Mouse (Mus musculus): ENCODE results near the gene Tmem169. TPM values are rescaled to one million over a fixed set of nuclear protein-coding genes. Genes with fewer than 3 reads are reported as not detected.

The Tmem169 gene
- polyA plus RNA-seq, 1 experiment = 0.47 TPM

GRCm38 (mm10) chr1:72284539-72284938 lies 370 bp downstream of the Tmem169 start:
- no peak overlapping the region for H3K4me3 ChIP-seq (ENCODE audit: insufficient read depth, low read length)
- no peak overlapping the region for H3K27ac ChIP-seq (ENCODE audit: insufficient read depth, low read length)
- no peak for TF ChIP-seq POLR2A (IDR thresholded peaks at IDR 0.05; ENCODE audit: low read depth, low read length)
- no peak for TF ChIP-seq CTCF (IDR thresholded peaks at IDR 0.05; ENCODE audit: borderline replicate concordance, insufficient read depth, low read length)
- no peaks in the 10 kb centered on the region for H3K4me1 ChIP-seq (ENCODE audit: control insufficient read depth, insufficient read depth, low read length)

GRCm38 (mm10) chr1:72286904-72287303 lies 2.7 kb downstream of the Tmem169 start:
- no peak overlapping the region for H3K4me3 ChIP-seq (ENCODE audit: insufficient read depth, low read length)
- no peak overlapping the region for H3K27ac ChIP-seq (ENCODE audit: insufficient read depth, low read length)
- H3K4me1 ChIP-seq (ENCODE audit: control insufficient read depth, insufficient read depth, low read length) = no peaks in the 10 kb centered on the region
- TF ChIP-seq CTCF (IDR thresholded peaks at IDR 0.05; ENCODE audit: borderline replicate concordance, insufficient read depth, low read length) (no peak), POLR2A (IDR thresholded peaks at IDR 0.05; ENCODE audit: low read depth, low read length) (no peak)

GRCm38 (mm10) chr1:72287893-72288292 lies 3.7 kb downstream of the Tmem169 start:
- TF ChIP-seq CTCF (IDR thresholded peaks at IDR 0.05; ENCODE audit: borderline replicate concordance, insufficient read depth, low read length) = no peak
- TF ChIP-seq POLR2A (IDR thresholded peaks at IDR 0.05; ENCODE audit: low read depth, low read length) = no peak
- H3K4me3 ChIP-seq (ENCODE audit: insufficient read depth, low read length) = no peak overlapping the region
- no peaks in the 10 kb centered on the region for H3K4me1 ChIP-seq (ENCODE audit: control insufficient read depth, insufficient read depth, low read length)

DNA sequence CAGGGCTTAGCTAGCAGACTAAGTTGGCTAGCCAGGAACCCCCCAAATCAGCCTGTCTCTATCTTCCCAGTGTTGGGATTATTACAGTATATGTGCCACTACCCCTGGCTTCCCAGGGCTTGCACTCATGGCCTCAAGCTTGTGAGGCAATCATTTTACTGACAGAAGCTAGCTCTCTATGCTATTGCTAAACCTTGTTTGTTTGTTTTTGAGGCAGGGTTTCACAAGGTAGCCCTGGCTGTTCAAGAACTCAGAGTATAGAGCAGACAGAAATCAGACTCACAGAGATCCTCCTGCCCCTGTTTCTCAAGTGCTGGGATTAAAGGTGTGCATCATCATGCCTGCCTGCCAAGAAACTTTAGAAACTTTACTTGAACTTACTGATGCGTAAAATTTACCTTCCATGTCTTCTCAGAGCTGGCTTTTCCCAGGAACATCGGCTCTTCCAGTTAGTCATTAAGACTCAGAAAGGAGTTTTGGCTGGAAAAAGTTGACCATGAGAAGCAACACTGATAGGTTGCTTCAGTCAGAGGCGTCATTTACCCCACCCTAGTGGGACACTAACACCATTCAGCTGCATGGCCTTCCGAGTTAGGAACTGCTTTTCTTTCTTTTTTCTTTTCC lies 4.5 kb downstream of the Tmem169 start:
- H3K4me1 ChIP-seq (ENCODE audit: control insufficient read depth, insufficient read depth, low read length) = no peaks in the 10 kb centered on the region
- H3K4me3 ChIP-seq (ENCODE audit: insufficient read depth, low read length) = no peak overlapping the region
- no peak overlapping the region for H3K27ac ChIP-seq (ENCODE audit: insufficient read depth, low read length)
- no peak for TF ChIP-seq CTCF (IDR thresholded peaks at IDR 0.05; ENCODE audit: borderline replicate concordance, insufficient read depth, low read length)

More at GRCm38 (mm10) chr1:72287893-72288292, 3.7 kb downstream of the Tmem169 start:
- no peak overlapping the region for H3K27ac ChIP-seq (ENCODE audit: insufficient read depth, low read length)

- H3K27ac ChIP-seq (ENCODE audit: insufficient read depth, low read length) = no peak overlapping the region
- no peak overlapping the region for H3K4me3 ChIP-seq (ENCODE audit: insufficient read depth, low read length)
- TF ChIP-seq CTCF (IDR thresholded peaks at IDR 0.05; ENCODE audit: borderline replicate concordance, insufficient read depth, low read length) (no peak), POLR2A (IDR thresholded peaks at IDR 0.05; ENCODE audit: low read depth, low read length) (no peak)
- no peaks in the 10 kb centered on the region for H3K4me1 ChIP-seq (ENCODE audit: control insufficient read depth, insufficient read depth, low read length)
Measured at GRCm38 (mm10) chr1:72290896-72291295, 6.7 kb downstream of the Tmem169 start.

DNA sequence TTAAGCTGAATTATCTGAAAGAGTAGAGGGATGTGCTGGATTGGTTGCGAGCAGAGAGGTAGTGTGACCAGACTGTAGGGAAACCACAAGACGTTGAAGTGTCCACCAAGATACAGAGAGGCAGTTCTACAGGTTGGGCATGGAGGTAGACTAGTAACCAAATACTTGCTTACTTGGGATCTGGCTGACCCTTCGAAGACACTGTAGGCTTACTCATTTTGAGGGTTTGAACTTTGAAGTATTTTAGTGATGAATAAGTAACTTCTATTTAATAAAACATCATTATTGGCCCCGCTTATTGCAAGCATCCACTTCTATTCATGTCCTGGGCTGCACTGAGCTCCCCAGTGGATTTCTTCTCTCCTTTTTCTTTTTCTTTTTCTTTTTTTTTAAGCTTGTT lies 7.3 kb downstream of the Tmem169 start:
- TF ChIP-seq CTCF (IDR thresholded peaks at IDR 0.05; ENCODE audit: borderline replicate concordance, insufficient read depth, low read length) (no peak), POLR2A (IDR thresholded peaks at IDR 0.05; ENCODE audit: low read depth, low read length) (no peak)
- Histone ChIP-seq H3K27ac (ENCODE audit: insufficient read depth, low read length) (no peak overlapping the region), H3K4me3 (ENCODE audit: insufficient read depth, low read length) (no peak overlapping the region), H3K4me1 (ENCODE audit: control insufficient read depth, insufficient read depth, low read length) (no peaks in the 10 kb centered on the region)

GRCm38 (mm10) chr1:72291925-72292324 lies 7.8 kb downstream of the Tmem169 start:
- Histone ChIP-seq H3K4me1 (ENCODE audit: control insufficient read depth, insufficient read depth, low read length) (no peaks in the 10 kb centered on the region), H3K4me3 (ENCODE audit: insufficient read depth, low read length) (no peak overlapping the region), H3K27ac (ENCODE audit: insufficient read depth, low read length) (no peak overlapping the region)
- TF ChIP-seq POLR2A (IDR thresholded peaks at IDR 0.05; ENCODE audit: low read depth, low read length) = no peak
- TF ChIP-seq CTCF (IDR thresholded peaks at IDR 0.05; ENCODE audit: borderline replicate concordance, insufficient read depth, low read length) = no peak

DNA sequence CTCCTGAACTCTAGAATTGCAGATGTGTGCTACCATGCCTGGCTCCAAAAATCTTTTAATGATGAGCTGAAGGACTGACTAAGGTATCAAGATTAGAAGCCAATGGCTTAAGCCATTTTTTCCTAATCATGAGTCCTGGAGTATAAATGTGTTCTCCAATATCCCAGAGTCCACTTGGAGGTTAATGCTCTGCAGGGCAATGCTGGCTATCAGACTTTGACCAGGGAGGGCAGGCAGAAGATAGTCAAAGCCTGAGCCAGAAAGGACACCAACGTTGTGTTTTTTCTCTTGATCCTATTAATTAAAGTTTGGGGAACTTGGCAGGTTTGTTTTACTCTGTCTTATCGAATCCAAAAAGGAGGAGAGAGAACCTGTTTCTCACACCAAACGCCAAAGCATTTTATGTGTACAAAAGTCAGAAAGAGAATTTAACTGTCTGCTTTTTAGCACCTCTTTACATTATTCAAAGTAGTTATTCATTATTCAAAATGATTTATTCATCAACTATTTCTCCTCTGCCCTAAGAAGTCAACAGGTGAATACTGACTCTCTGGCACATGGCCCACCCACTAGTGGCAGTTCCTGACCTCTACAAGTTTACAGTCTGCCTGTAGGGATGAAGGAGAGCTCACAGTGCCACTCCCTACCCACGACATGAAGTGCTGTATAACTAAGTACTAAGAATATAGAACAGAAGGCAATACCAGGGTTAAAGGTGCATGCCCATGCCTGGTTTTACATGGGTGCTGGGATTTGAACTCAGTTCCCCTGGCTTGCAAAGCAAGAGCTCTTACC lies 9.9 kb downstream of the Tmem169 start:
- Histone ChIP-seq H3K4me3 (ENCODE audit: insufficient read depth, low read length) (no peak overlapping the region), H3K27ac (ENCODE audit: insufficient read depth, low read length) (no peak overlapping the region), H3K4me1 (ENCODE audit: control insufficient read depth, insufficient read depth, low read length) (no peaks in the 10 kb centered on the region)
- TF ChIP-seq CTCF (IDR thresholded peaks at IDR 0.05; ENCODE audit: borderline replicate concordance, insufficient read depth, low read length) (no peak), POLR2A (IDR thresholded peaks at IDR 0.05; ENCODE audit: low read depth, low read length) (no peak)

DNA sequence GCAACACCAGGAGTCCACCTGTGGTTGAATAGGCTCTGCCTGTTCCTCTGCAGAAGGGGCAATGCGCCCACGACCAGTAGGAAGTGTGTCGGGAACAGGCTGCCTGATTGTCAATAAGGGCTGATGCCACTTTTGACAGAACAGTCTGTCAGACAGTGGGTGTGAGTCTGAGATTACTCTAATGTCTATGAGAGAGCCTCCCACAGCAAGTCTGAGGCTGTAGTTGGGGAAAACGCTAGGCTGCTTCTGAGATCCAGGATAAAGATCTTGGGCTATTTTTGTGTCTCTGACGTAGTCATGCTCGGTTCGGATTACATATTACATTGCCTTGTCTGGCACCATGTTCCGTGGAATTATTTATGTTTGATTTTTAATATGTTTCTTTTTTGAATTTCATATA lies 11.6 kb downstream of the Tmem169 start:
- Histone ChIP-seq H3K27ac (ENCODE audit: insufficient read depth, low read length) (no peak overlapping the region), H3K4me3 (ENCODE audit: insufficient read depth, low read length) (no peak overlapping the region), H3K4me1 (ENCODE audit: control insufficient read depth, insufficient read depth, low read length) (no peaks in the 10 kb centered on the region)
- TF ChIP-seq POLR2A (IDR thresholded peaks at IDR 0.05; ENCODE audit: low read depth, low read length) = no peak
- no peak for TF ChIP-seq CTCF (IDR thresholded peaks at IDR 0.05; ENCODE audit: borderline replicate concordance, insufficient read depth, low read length)

DNA sequence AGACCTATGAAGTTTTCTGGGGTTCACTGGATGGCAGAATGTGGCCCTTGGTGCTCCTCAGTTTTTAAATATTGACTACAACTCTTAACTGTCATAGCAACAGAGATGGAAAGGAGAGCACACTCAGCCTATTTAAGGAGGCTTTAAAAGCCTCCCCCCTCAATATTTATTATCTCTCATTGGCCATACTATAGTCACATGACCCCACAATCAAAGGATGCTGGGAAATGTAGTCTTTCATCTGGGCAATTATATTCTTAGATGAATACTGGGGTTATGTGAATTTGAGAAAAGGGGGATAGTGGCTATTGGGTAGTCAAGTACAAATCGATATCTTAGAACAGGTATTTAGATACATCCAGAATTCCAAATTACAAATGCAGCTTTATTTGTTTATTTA lies 17.7 kb downstream of the Tmem169 start:
- Histone ChIP-seq H3K27ac (ENCODE audit: insufficient read depth, low read length) (no peak overlapping the region), H3K4me3 (ENCODE audit: insufficient read depth, low read length) (no peak overlapping the region), H3K4me1 (ENCODE audit: control insufficient read depth, insufficient read depth, low read length) (peaks cover 3% of the 10 kb centered on the region; the same call in 1 of the 2 replicates)
- TF ChIP-seq POLR2A (IDR thresholded peaks at IDR 0.05; ENCODE audit: low read depth, low read length) (no peak), CTCF (IDR thresholded peaks at IDR 0.05; ENCODE audit: borderline replicate concordance, insufficient read depth, low read length) (no peak)

All from embryonic fibroblast, embryonic 13.5 days (primary cell).